ENCODE assay signal across 19 mouse cellular contexts in the genomic region with DNA sequence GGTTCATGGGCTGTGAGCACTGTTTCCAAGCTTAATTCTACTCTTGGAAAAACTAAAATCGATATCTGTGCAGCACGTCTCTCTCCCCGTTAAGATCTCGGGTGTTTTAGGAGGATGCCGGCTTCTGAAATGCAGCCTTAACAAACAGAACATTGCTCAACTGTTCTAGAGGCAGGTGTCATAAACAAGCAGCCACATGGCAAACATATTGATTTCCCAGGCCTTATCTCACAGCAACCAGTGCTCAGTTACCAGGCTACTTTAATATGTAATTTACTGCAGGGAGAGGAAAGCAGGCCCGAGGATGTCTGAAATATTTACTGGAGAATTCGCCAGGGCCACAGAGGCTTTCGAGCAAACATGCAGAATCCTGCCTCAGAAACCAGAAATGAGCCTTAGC. TPM values are rescaled to one million over a fixed set of nuclear protein-coding genes. Genes with fewer than 3 reads are reported as not detected.
DNase-seq lines count a peak whose midpoint lies in the region; ATAC-seq and TF ChIP-seq lines count a peak whose summit lies in the region.
"Had no signal": no experiment of that assay in that cellular context is flagged by ENCODE, and none has a peak within 500 bp of the region (broad histone marks: within the 10 kb centered on the region; RNA-seq: fewer than 3 reads in every experiment).

No protein-coding gene starts in this region.

- peaks cover 20% of the 10 kb centered on the region for H3K36me3 ChIP-seq in midbrain, embryonic 10.5 days
- no peaks in the 10 kb centered on the region for H3K36me3 ChIP-seq in midbrain, postnatal 0 days (ENCODE audit: insufficient read depth, low read length)
- no peaks in the 10 kb centered on the region for H3K36me3 ChIP-seq in intestine, embryonic 14.5 days (ENCODE audit: control insufficient read depth, insufficient read depth, low read length)
- H3K36me3 ChIP-seq in liver, embryonic 12.5 days: no peaks in the 10 kb centered on the region
- H3K36me3 ChIP-seq: embryonic facial prominence, embryonic 15.5 days; forebrain, embryonic 12.5 days; heart, embryonic 12.5 days; neural tube, embryonic 12.5 days; stomach, embryonic 15.5 days had no signal

- TF ChIP-seq CTCF in midbrain, postnatal 0 days (IDR thresholded peaks at IDR 0.05): no peak

- no peak overlapping the region for H3K4me3 ChIP-seq in midbrain, embryonic 10.5 days
- H3K4me3 ChIP-seq in midbrain, postnatal 0 days (ENCODE audit: low read depth, low read length): no peak overlapping the region
- H3K4me3 ChIP-seq in intestine, embryonic 14.5 days (ENCODE audit: low read depth, low read length): no peak overlapping the region
- H3K4me3 ChIP-seq in liver, embryonic 12.5 days: no peak overlapping the region
- H3K4me3 ChIP-seq: embryonic facial prominence, embryonic 15.5 days; forebrain, embryonic 12.5 days; heart, embryonic 12.5 days; neural tube, embryonic 12.5 days; stomach, embryonic 15.5 days had no signal

- H3K27me3 ChIP-seq in midbrain, embryonic 10.5 days (ENCODE audit: low read depth, poor library complexity, severe bottlenecking): no peaks in the 10 kb centered on the region
- H3K27me3 ChIP-seq in midbrain, postnatal 0 days (ENCODE audit: insufficient read depth, low read length): no peaks in the 10 kb centered on the region
- no peaks in the 10 kb centered on the region for H3K27me3 ChIP-seq in intestine, embryonic 14.5 days (replicated peaks; ENCODE audit: control insufficient read depth, insufficient read depth, low read length)
- peaks cover 43% of the 10 kb centered on the region for H3K27me3 ChIP-seq in liver, embryonic 12.5 days (replicated peaks)
- H3K27me3 ChIP-seq: embryonic facial prominence, embryonic 15.5 days; neural tube, embryonic 12.5 days had no signal

- intact Hi-C loops in gastrocnemius, postnatal 14 days (cut with DNase I; ENCODE audit: low total_unique reads): no loop called here

- WGBS in midbrain, embryonic 10.5 days: 92% methylated on average over 8 of the region's 8 CpGs
- WGBS in midbrain, postnatal 0 days: 73% methylated on average over 8 of the region's 8 CpGs
- WGBS in intestine, embryonic 14.5 days: 36% methylated on average over 8 of the region's 8 CpGs
- WGBS in liver, embryonic 12.5 days (ENCODE audit: insufficient replicate concordance): 48% methylated on average over 8 of the region's 8 CpGs

- no peak overlapping the region for H3K9ac ChIP-seq in midbrain, postnatal 0 days (replicated peaks; ENCODE audit: low read length, poor library complexity, severe bottlenecking)
- no peak overlapping the region for H3K9ac ChIP-seq in intestine, embryonic 14.5 days (ENCODE audit: low read length)
- H3K9ac ChIP-seq in liver, embryonic 12.5 days: no peak overlapping the region
- H3K9ac ChIP-seq: embryonic facial prominence, embryonic 15.5 days; forebrain, embryonic 12.5 days; heart, embryonic 12.5 days; neural tube, embryonic 12.5 days; stomach, embryonic 15.5 days had no signal

- 0 out of 2 replicates have a peak overlapping the region, but pooled peaks have one; percentile 6 for H3K27ac ChIP-seq in midbrain, embryonic 10.5 days (replicated peaks)
- H3K27ac ChIP-seq in midbrain, postnatal 0 days (ENCODE audit: low read depth, low read length): no peak overlapping the region
- H3K27ac ChIP-seq in intestine, embryonic 14.5 days (ENCODE audit: low read depth): no peak overlapping the region
- H3K27ac ChIP-seq in liver, embryonic 12.5 days: no peak overlapping the region
- H3K27ac ChIP-seq: embryonic facial prominence, embryonic 15.5 days; forebrain, embryonic 12.5 days; kidney, postnatal 0 days; neural tube, embryonic 12.5 days; stomach, embryonic 15.5 days had no signal

- no peak for DNase-seq in midbrain, embryonic 10.5 days (ENCODE audit: low spot score)
- no peak for DNase-seq in midbrain, postnatal 0 days (ENCODE audit: low spot score)
- DNase-seq in intestine, embryonic 14.5 days (ENCODE audit: low spot score): no peak
- DNase-seq in yolk sac, embryonic 10.5 days (ENCODE audit: low spot score): peak; percentile 70
- DNase-seq in gastrocnemius, postnatal 14 days: no peak
- DNase-seq: cerebellum, adult 9-11 months; embryo, embryonic 11 days; heart, postnatal 4 days; lung, adult 18-20 months; lung, postnatal 4 days; right cerebral cortex, postnatal 14 days had no signal

- no peak overlapping the region for H3K4me2 ChIP-seq in midbrain, postnatal 0 days (ENCODE audit: low read depth, low read length, poor library complexity, severe bottlenecking)
- no peak overlapping the region for H3K4me2 ChIP-seq in intestine, embryonic 14.5 days (ENCODE audit: low read length)
- no peak overlapping the region for H3K4me2 ChIP-seq in liver, embryonic 12.5 days
- H3K4me2 ChIP-seq: embryonic facial prominence, embryonic 15.5 days; forebrain, embryonic 12.5 days; heart, embryonic 12.5 days; neural tube, embryonic 12.5 days; stomach, embryonic 15.5 days had no signal

- H3K9me3 ChIP-seq in midbrain, embryonic 10.5 days (replicated peaks): no peaks in the 10 kb centered on the region
- H3K9me3 ChIP-seq in midbrain, postnatal 0 days (ENCODE audit: low read length): no peaks in the 10 kb centered on the region
- no peaks in the 10 kb centered on the region for H3K9me3 ChIP-seq in intestine, embryonic 14.5 days (ENCODE audit: control insufficient read depth, low read length)
- no peaks in the 10 kb centered on the region for H3K9me3 ChIP-seq in liver, embryonic 12.5 days (replicated peaks)
- H3K9me3 ChIP-seq: embryonic facial prominence, embryonic 15.5 days; forebrain, embryonic 12.5 days; heart, embryonic 12.5 days; neural tube, embryonic 12.5 days; stomach, embryonic 15.5 days had no signal

- peaks cover 72% of the 10 kb centered on the region for H3K4me1 ChIP-seq in midbrain, embryonic 10.5 days
- H3K4me1 ChIP-seq in midbrain, postnatal 0 days (ENCODE audit: insufficient read depth, low read length): no peaks in the 10 kb centered on the region; the same call in 1 of the 2 replicates
- 0 out of 2 replicates have a peak, but pooled peaks cover 3% of the 10 kb centered on the region for H3K4me1 ChIP-seq in intestine, embryonic 14.5 days (replicated peaks; ENCODE audit: control insufficient read depth, insufficient read depth, low read length)
- H3K4me1 ChIP-seq in liver, embryonic 12.5 days: peaks cover 54% of the 10 kb centered on the region

- ATAC-seq in midbrain, postnatal 0 days (ENCODE audit: low FRiP score): no peak
- 0 out of 2 replicates have a peak, but pooled peaks have one; percentile 55 for ATAC-seq in intestine, embryonic 14.5 days (replicated peaks; ENCODE audit: low FRiP score, low TSS enrichment, low read depth)
- ATAC-seq in liver, embryonic 12.5 days: peak; percentile 35; the same call in 1 of the 2 replicates
- ATAC-seq in inflammation-experienced regulatory T-cells, adult 6 months: no peak

RNA-seq across cellular contexts. Expression of gene Zbtb16, which starts 35.4 kb away (rescaled TPM):
- 39.8 and 48.1 TPM in 2 replicates for polyA plus RNA-seq in midbrain, embryonic 10.5 days (2016; fragmentation: Nextera tagmentation; extraction: Ambion mirVana)
- total RNA-seq in midbrain, postnatal 0 days (2014; rRNA removed): 8.3 and 12.6 TPM in 2 replicates
- 5.5 and 6.1 TPM in 2 replicates for polyA plus RNA-seq in midbrain, postnatal 0 days (2015; fragmentation: Nextera tagmentation; extraction: Ambion mirVana)
- 2.4 and 3.4 TPM in 2 replicates for polyA plus RNA-seq in intestine, embryonic 14.5 days (2014; fragmentation: Nextera tagmentation; extraction: Ambion mirVana)
- polyA plus RNA-seq in liver, embryonic 12.5 days (2016; fragmentation: Nextera tagmentation; extraction: Ambion mirVana): 1.5 and 1.6 TPM in 2 replicates
- polyA plus RNA-seq in inflammation-experienced regulatory T-cells, adult 6 months (2017; shearing (Covaris generic)): not detected
- total RNA-seq in gastrocnemius, postnatal 14 days (2021): 100 to 1,000 TPM in 1 of 2 experiments, 10 to 100 TPM in 1; 70.1 to 157 TPM

Comparison
In these comparisons a context has a peak if more than half of its experiments do, and no peak if none do; other contexts are left out.
1. ATAC-seq: peak in intestine, embryonic 14.5 days (single experiment) and liver, embryonic 12.5 days (single experiment); none in midbrain, postnatal 0 days (single experiment) and inflammation-experienced regulatory T-cells, adult 6 months (single experiment).